Mouse (Mus musculus) liver, embryonic 16.5 days (tissue): Measurements from ENCODE around the gene Ust. TPM values are rescaled to one million over a fixed set of nuclear protein-coding genes. Genes with fewer than 3 reads are reported as not detected.

Source experiments
- ATAC-seq: fragments of 200-750 bp; cut with Nextera tagmentation; 2 replicates; pipeline ENCODE4 v1.8.0; 2017; ENCODE audit warnings: low read depth, mild to moderate bottlenecking, moderate number of reproducible peaks, moderate library complexity
- H3K27ac ChIP-seq: fragments of 300-500 bp; sonication (generic); 2 replicates; pipeline ENCODE4 v1.5.1; 2014; ENCODE audit warnings: mild to moderate bottlenecking, low read length
- H3K27me3 ChIP-seq: fragments of 300-500 bp; sonication (generic); 2 replicates; pipeline ENCODE4 v1.6.1; 2014; ENCODE audit warnings: low read depth, low read length, mixed read lengths; ENCODE audit not compliant: control insufficient read depth, insufficient read depth
- H3K36me3 ChIP-seq: fragments of 300-500 bp; sonication (generic); 2 replicates; pipeline ENCODE4 v1.6.1; 2014; ENCODE audit warnings: mild to moderate bottlenecking; ENCODE audit not compliant: control insufficient read depth, insufficient read depth
- H3K4me1 ChIP-seq: fragments of 300-500 bp; sonication (generic); 2 replicates; pipeline ENCODE4 v1.6.1; 2014; ENCODE audit warnings: low read depth, low read length, mixed read lengths; ENCODE audit not compliant: control insufficient read depth
- H3K4me2 ChIP-seq: fragments of 300-500 bp; sonication (generic); 2 replicates; pipeline ENCODE4 v1.6.1; 2014; ENCODE audit warnings: low read depth, low read length, mixed read lengths
- H3K4me3 ChIP-seq: fragments of 300-500 bp; sonication (generic); 2 replicates; pipeline ENCODE4 v1.5.1; 2014; ENCODE audit warnings: low read depth, mild to moderate bottlenecking, low read length
- H3K9ac ChIP-seq: fragments of 300-500 bp; sonication (generic); 2 replicates; pipeline ENCODE4 v1.6.1; 2014; ENCODE audit warnings: low read depth, low read length
- H3K9me3 ChIP-seq: fragments of 300-500 bp; sonication (generic); replicated peaks from 2 replicates; pipeline ENCODE4 v1.6.1; 2016; ENCODE audit warnings: low read length; ENCODE audit not compliant: control insufficient read depth
- WGBS: fragments of 180-500 bp; shearing (Covaris S2); extraction: QIAGEN DNeasy Blood & Tissue Kit; methylation state at CpG from one replicate; pipeline ENCODE4 v1.1.7; 2014; ENCODE audit not compliant: insufficient replicate concordance; 5-methylcytosine and 5-hydroxymethylcytosine counted together
- polyA plus RNA-seq: library from polyadenylated mRNA; unstranded; fragments of >200 nt; fragmentation: Nextera tagmentation; extraction: Ambion mirVana; gene quantifications from 2 replicates; pipeline ENCODE4 v1.2.1, GENCODE M21; 2015

Gene Ust
- polyA plus RNA-seq, 1 experiment from 2014 or later: 0.48 TPM

- Histone ChIP-seq H3K4me1 (no peaks in the 10 kb centered on the region), H3K4me3 (no peak overlapping the region), H3K9me3 (no peaks in the 10 kb centered on the region), H3K27ac (no peak overlapping the region), H3K36me3 (no peaks in the 10 kb centered on the region), H3K4me2 (no peak overlapping the region), H3K27me3 (no peaks in the 10 kb centered on the region), H3K9ac (no peak overlapping the region)
- ATAC-seq: no peak
- 34% methylated on average over 3 of the region's 3 CpGs for WGBS
Measured at GRCm38 (mm10) chr10:8364182-8364581, 154.4 kb downstream of the Ust start.

- H3K4me1 ChIP-seq: no peaks in the 10 kb centered on the region
- 52% methylated on average over 8 of the region's 8 CpGs for WGBS
- H3K27me3 ChIP-seq: no peaks in the 10 kb centered on the region
- H3K9ac ChIP-seq: no peak overlapping the region
- no peaks in the 10 kb centered on the region for H3K36me3 ChIP-seq
- H3K4me2 ChIP-seq: no peak overlapping the region
- H3K27ac ChIP-seq: no peak overlapping the region
- no peaks in the 10 kb centered on the region for H3K9me3 ChIP-seq
- no peak overlapping the region for H3K4me3 ChIP-seq
- ATAC-seq: no peak
Measured at GRCm38 (mm10) chr10:8363281-8363680, 155.3 kb downstream of the Ust start.

GRCm38 (mm10) chr10:8358286-8359045 lies 160.2 kb downstream of the Ust start:
- H3K27ac ChIP-seq: no peak overlapping the region
- H3K9ac ChIP-seq: no peak overlapping the region
- H3K4me3 ChIP-seq: no peak overlapping the region
- no peaks in the 10 kb centered on the region for H3K9me3 ChIP-seq
- ATAC-seq: no peak
- 54% methylated on average over 15 of the region's 15 CpGs for WGBS
- H3K36me3 ChIP-seq: no peaks in the 10 kb centered on the region
- no peaks in the 10 kb centered on the region for H3K27me3 ChIP-seq
- no peaks in the 10 kb centered on the region for H3K4me1 ChIP-seq
- H3K4me2 ChIP-seq: no peak overlapping the region

- no peaks in the 10 kb centered on the region for H3K36me3 ChIP-seq
- H3K4me1 ChIP-seq: no peaks in the 10 kb centered on the region
- ATAC-seq: no peak
- no peak overlapping the region for H3K9ac ChIP-seq
- no peaks in the 10 kb centered on the region for H3K27me3 ChIP-seq
- H3K4me2 ChIP-seq: no peak overlapping the region
- 47% methylated on average over 4 of the region's 4 CpGs for WGBS
- no peak overlapping the region for H3K4me3 ChIP-seq
- no peaks in the 10 kb centered on the region for H3K9me3 ChIP-seq
- no peak overlapping the region for H3K27ac ChIP-seq
Measured at GRCm38 (mm10) chr10:8353534-8353933, 165.1 kb downstream of the Ust start.

GRCm38 (mm10) chr10:8350626-8351025 lies 168.0 kb downstream of the Ust start:
- Histone ChIP-seq H3K4me2 (no peak overlapping the region), H3K4me3 (no peak overlapping the region), H3K36me3 (no peaks in the 10 kb centered on the region), H3K9ac (no peak overlapping the region), H3K9me3 (no peaks in the 10 kb centered on the region), H3K4me1 (no peaks in the 10 kb centered on the region), H3K27me3 (no peaks in the 10 kb centered on the region), H3K27ac (no peak overlapping the region)
- 77% methylated on average over 7 of the region's 7 CpGs for WGBS
- no peak for ATAC-seq

GRCm38 (mm10) chr10:8347497-8347896 lies 171.1 kb downstream of the Ust start:
- H3K27ac ChIP-seq: no peak overlapping the region
- H3K36me3 ChIP-seq: no peaks in the 10 kb centered on the region
- H3K4me2 ChIP-seq: no peak overlapping the region
- H3K27me3 ChIP-seq: no peaks in the 10 kb centered on the region
- no peak for ATAC-seq
- H3K9ac ChIP-seq: no peak overlapping the region
- no peaks in the 10 kb centered on the region for H3K9me3 ChIP-seq
- WGBS: 49% methylated on average over 5 of the region's 5 CpGs
- H3K4me1 ChIP-seq: no peaks in the 10 kb centered on the region
- no peak overlapping the region for H3K4me3 ChIP-seq

- H3K4me3 ChIP-seq: no peak overlapping the region
- WGBS: 35% methylated on average over 2 of the region's 2 CpGs
- H3K9me3 ChIP-seq: no peaks in the 10 kb centered on the region
- no peak overlapping the region for H3K4me2 ChIP-seq
- H3K36me3 ChIP-seq: no peaks in the 10 kb centered on the region
- no peak overlapping the region for H3K27ac ChIP-seq
- no peak for ATAC-seq
- no peaks in the 10 kb centered on the region for H3K27me3 ChIP-seq
- no peak overlapping the region for H3K9ac ChIP-seq
- no peaks in the 10 kb centered on the region for H3K4me1 ChIP-seq
Measured at GRCm38 (mm10) chr10:8342556-8342955, 176.1 kb downstream of the Ust start.

GRCm38 (mm10) chr10:8339645-8340428 lies 178.8 kb downstream of the Ust start:
- no peaks in the 10 kb centered on the region for H3K27me3 ChIP-seq
- H3K9me3 ChIP-seq: no peaks in the 10 kb centered on the region
- H3K9ac ChIP-seq: no peak overlapping the region
- H3K27ac ChIP-seq: no peak overlapping the region
- no peak overlapping the region for H3K4me3 ChIP-seq
- WGBS: 58% methylated on average over 12 of the region's 12 CpGs
- no peak overlapping the region for H3K4me2 ChIP-seq
- no peak for ATAC-seq
- H3K4me1 ChIP-seq: no peaks in the 10 kb centered on the region
- H3K36me3 ChIP-seq: no peaks in the 10 kb centered on the region

GRCm38 (mm10) chr10:8336601-8337000 lies 182.0 kb downstream of the Ust start:
- H3K9ac ChIP-seq: no peak overlapping the region

More at GRCm38 (mm10) chr10:8336601-8337000, 182.0 kb downstream of the Ust start:
- Histone ChIP-seq H3K4me3 (no peak overlapping the region), H3K4me1 (no peaks in the 10 kb centered on the region), H3K9me3 (no peaks in the 10 kb centered on the region), H3K4me2 (no peak overlapping the region), H3K27ac (no peak overlapping the region), H3K27me3 (no peaks in the 10 kb centered on the region), H3K36me3 (no peaks in the 10 kb centered on the region)
- ATAC-seq: no peak
- 36% methylated on average over 1 of the region's 1 CpGs for WGBS
